Mouse (Mus musculus) midbrain, embryonic 10.5 days (tissue): ENCODE measurements at regions not wholly inside any gene's neighbourhood (a gene's known extent, or its start where the extent isn't known, plus 50 kb on each side); places are given as distances from the start of the nearest gene placed in this dataset.
A peak's percentile ranks its signal among the peaks of the same experiment; 100 is the strongest.

ENCODE experiments used
- DNase-seq: peaks from one replicate; pipeline ENCODE4 v3.0.0-alpha.2; 2017; ENCODE audit warnings: low spot score
- H3K27ac ChIP-seq: fragments of 300-500 bp; sonication (generic); replicated peaks from 2 replicates; pipeline ENCODE4 v1.5.1; 2016; ENCODE audit warnings: mild to moderate bottlenecking
- H3K27me3 ChIP-seq: fragments of 300-500 bp; sonication (generic); 2 replicates; pipeline ENCODE4 v1.6.1; 2016; ENCODE audit warnings: low read depth, mild to moderate bottlenecking; ENCODE audit not compliant: poor library complexity, severe bottlenecking
- H3K36me3 ChIP-seq: fragments of 300-500 bp; sonication (generic); 2 replicates; pipeline ENCODE4 v1.6.1; 2016; ENCODE audit warnings: mild to moderate bottlenecking, moderate library complexity
- H3K4me1 ChIP-seq: fragments of 300-500 bp; sonication (generic); 2 replicates; pipeline ENCODE4 v1.6.1; 2016
- H3K4me3 ChIP-seq: fragments of 300-500 bp; sonication (generic); 2 replicates; pipeline ENCODE4 v1.5.1; 2016; ENCODE audit warnings: mild to moderate bottlenecking, moderate library complexity
- H3K9me3 ChIP-seq: fragments of 300-500 bp; sonication (generic); replicated peaks from 2 replicates; pipeline ENCODE4 v1.6.1; 2016; ENCODE audit warnings: mild to moderate bottlenecking
- WGBS: fragments of 180-500 bp; shearing (Covaris S2); methylation state at CpG from one replicate; pipeline ENCODE4 v1.1.7; 2016; 5-methylcytosine and 5-hydroxymethylcytosine counted together

DNA sequence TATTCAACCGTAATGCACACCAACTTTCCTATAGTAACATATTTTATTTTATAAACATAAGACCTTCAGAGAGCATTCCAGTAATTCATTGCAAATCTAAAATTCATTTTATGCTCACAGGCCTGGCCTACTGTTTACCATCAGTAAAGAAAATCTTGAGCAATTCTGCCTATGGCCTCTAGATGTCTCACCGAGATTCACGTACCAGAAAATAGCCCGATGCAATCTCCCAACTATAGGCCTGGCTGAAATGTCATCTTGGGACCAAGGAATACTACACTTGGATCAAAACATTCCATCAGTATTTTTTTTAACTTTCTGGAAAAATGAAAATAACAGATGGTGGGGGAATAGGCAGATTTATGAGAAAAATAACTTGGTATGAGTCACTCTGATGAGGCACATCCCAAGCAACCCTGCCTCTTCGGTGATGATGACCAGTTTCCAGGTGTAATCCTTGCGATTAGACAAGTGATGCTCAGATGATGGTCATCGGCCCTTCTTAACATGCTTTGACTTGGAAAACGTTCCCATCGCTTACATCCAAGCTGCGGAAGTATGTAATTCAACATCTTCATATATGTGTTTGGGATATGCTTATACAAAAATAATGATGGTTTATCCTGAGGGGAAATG, 439.9 kb downstream of the Nyap2 start:
- no peaks in the 10 kb centered on the region for H3K27me3 ChIP-seq
- no peak for DNase-seq
- no peak overlapping the region for H3K4me3 ChIP-seq
- H3K4me1 ChIP-seq: peaks cover 16% of the 10 kb centered on the region
- no peaks in the 10 kb centered on the region for H3K9me3 ChIP-seq
- 64% methylated on average over 10 of the region's 10 CpGs for WGBS
- no peaks in the 10 kb centered on the region for H3K36me3 ChIP-seq
- H3K27ac ChIP-seq: no peak overlapping the region

GRCm38 (mm10) chr1:81520420-81521273, 443.9 kb downstream of the Nyap2 start:
- no peak for DNase-seq
- Histone ChIP-seq H3K4me1 (peaks cover 20% of the 10 kb centered on the region), H3K36me3 (no peaks in the 10 kb centered on the region), H3K27me3 (no peaks in the 10 kb centered on the region), H3K4me3 (no peak overlapping the region), H3K27ac (peak overlapping the region; percentile 68), H3K9me3 (no peaks in the 10 kb centered on the region)
- WGBS: 74% methylated on average over 9 of the region's 9 CpGs

DNA sequence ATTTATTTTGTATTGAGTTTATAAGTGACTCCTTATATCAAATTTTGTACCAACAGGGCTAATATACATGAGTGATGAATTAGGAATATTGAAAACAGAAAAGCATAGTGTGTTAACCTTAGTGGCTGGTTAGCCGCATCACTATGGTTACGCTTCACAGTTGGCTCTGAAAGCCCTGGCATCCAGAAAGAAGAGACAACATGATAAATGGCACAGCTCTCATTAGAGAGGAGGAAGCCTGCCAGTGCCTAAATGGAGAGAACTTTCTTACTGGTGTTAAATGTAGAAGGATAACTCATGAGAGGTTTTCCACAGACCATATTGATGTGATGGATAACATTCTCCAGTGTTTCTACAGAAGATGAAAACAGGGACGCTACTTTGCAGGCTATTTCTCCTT, 446.2 kb downstream of the Nyap2 start:
- WGBS: 89% methylated on average over 3 of the region's 3 CpGs
- no peak for DNase-seq
- no peak overlapping the region for H3K27ac ChIP-seq

DNA sequence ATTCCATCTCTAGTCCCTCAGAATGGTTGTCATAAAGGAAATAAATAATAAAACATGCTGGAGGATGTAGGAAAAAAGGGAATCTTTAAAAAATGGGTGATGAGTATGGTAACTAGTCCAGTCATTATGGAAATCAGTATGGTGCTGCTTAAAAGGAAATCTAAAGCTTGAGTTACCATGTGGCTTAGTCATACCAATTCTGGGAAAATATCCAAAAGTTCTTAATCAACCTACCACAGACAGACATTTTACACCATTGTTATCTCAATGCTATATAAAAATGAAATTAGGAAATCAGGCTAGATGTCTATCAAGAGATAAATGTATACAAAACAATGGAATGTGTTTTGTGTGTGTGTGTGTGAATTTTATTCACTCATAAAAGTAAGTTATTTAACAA, 449.1 kb downstream of the Nyap2 start:
- Histone ChIP-seq H3K36me3 (no peaks in the 10 kb centered on the region), H3K4me1 (peaks cover 13% of the 10 kb centered on the region), H3K4me3 (no peak overlapping the region), H3K27ac (no peak overlapping the region), H3K27me3 (no peaks in the 10 kb centered on the region), H3K9me3 (no peaks in the 10 kb centered on the region)
- no peak for DNase-seq

More for the DNA sequence above, 446.2 kb downstream of the Nyap2 start:
- Histone ChIP-seq H3K36me3 (no peaks in the 10 kb centered on the region), H3K4me1 (peaks cover 20% of the 10 kb centered on the region), H3K4me3 (no peak overlapping the region), H3K9me3 (no peaks in the 10 kb centered on the region), H3K27me3 (no peaks in the 10 kb centered on the region)

GRCm38 (mm10) chr1:81537836-81538235, 461.1 kb downstream of the Nyap2 start:
- DNase-seq: no peak
- Histone ChIP-seq H3K27me3 (no peaks in the 10 kb centered on the region), H3K4me1 (no peaks in the 10 kb centered on the region), H3K36me3 (no peaks in the 10 kb centered on the region), H3K4me3 (no peak overlapping the region), H3K9me3 (no peaks in the 10 kb centered on the region), H3K27ac (no peak overlapping the region)
- 58% methylated on average over 5 of the region's 5 CpGs for WGBS

DNA sequence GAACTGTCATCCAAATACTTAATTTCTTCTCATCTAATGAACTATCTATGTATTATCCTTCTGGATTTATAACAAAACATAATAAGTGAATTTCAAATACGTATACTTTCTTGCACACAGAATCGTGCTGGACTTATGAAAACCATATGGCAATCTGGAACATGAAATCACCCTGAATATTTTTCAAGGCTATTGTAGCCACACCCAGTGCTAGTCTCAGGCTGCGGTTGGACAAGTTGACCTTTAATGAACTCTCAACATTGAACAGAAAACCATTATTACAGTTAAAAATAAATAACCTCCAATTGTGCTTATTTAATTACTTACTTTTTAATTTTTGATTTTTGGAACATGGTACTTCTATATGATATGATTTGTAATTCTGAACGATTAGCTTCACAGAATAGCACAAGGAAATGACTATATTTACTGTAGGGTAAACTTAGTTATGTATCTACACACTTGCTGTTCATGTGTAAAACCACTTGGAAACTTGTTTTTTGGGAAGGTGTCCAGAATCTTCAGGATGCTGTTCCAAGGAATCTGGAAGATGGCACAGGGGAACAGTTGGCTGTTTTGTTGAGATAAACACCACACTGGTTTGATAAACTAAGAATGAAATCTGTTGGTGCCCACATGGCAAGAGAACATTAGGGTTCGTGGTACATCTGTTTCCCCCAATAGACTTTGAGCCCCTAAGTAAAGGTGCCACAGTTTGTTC, 463.0 kb downstream of the Nyap2 start:
- no peaks in the 10 kb centered on the region for H3K4me1 ChIP-seq
- no peaks in the 10 kb centered on the region for H3K9me3 ChIP-seq
- H3K36me3 ChIP-seq: no peaks in the 10 kb centered on the region
- no peak overlapping the region for H3K27ac ChIP-seq
- H3K4me3 ChIP-seq: no peak overlapping the region
- DNase-seq: no peak
- WGBS: 84% methylated on average over 5 of the region's 5 CpGs
- H3K27me3 ChIP-seq: no peaks in the 10 kb centered on the region

GRCm38 (mm10) chr1:81548906-81549305, 472.2 kb downstream of the Nyap2 start:
- Histone ChIP-seq H3K27me3 (no peaks in the 10 kb centered on the region), H3K27ac (no peak overlapping the region), H3K4me3 (no peak overlapping the region), H3K4me1 (no peaks in the 10 kb centered on the region), H3K36me3 (no peaks in the 10 kb centered on the region), H3K9me3 (no peaks in the 10 kb centered on the region)
- 75% methylated on average over 2 of the region's 2 CpGs for WGBS
- DNase-seq: no peak

DNA sequence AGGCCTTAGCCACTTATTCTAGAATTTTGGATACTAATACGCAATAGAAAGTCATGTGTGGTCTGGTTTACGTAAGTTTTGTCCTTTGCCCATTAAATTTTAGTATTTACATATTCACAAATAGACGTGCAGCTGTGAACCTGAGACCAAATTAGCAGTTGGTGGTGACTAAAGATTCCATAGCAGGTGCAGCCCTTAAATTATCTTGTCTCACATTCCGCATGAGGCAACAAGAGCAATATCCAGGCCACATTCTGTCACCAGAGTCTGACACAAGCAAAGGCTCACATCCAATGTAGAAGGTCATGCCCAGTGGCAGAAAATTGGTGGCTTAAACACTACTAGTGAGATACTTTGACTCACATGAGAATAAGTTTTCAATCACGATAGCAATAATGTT, 473.0 kb downstream of the Nyap2 start:
- no peak for DNase-seq
- WGBS: 89% methylated on average over 5 of the region's 5 CpGs
- Histone ChIP-seq H3K9me3 (no peaks in the 10 kb centered on the region), H3K27me3 (no peaks in the 10 kb centered on the region), H3K4me3 (no peak overlapping the region), H3K4me1 (no peaks in the 10 kb centered on the region), H3K36me3 (no peaks in the 10 kb centered on the region), H3K27ac (no peak overlapping the region)

GRCm38 (mm10) chr1:81552731-81553130, 476.0 kb downstream of the Nyap2 start:
- H3K4me1 ChIP-seq: no peaks in the 10 kb centered on the region
- no peak overlapping the region for H3K27ac ChIP-seq
- H3K4me3 ChIP-seq: no peak overlapping the region
- no peak for DNase-seq
- H3K36me3 ChIP-seq: no peaks in the 10 kb centered on the region
- no peaks in the 10 kb centered on the region for H3K9me3 ChIP-seq
- no peaks in the 10 kb centered on the region for H3K27me3 ChIP-seq
- 84% methylated on average over 3 of the region's 3 CpGs for WGBS

DNA sequence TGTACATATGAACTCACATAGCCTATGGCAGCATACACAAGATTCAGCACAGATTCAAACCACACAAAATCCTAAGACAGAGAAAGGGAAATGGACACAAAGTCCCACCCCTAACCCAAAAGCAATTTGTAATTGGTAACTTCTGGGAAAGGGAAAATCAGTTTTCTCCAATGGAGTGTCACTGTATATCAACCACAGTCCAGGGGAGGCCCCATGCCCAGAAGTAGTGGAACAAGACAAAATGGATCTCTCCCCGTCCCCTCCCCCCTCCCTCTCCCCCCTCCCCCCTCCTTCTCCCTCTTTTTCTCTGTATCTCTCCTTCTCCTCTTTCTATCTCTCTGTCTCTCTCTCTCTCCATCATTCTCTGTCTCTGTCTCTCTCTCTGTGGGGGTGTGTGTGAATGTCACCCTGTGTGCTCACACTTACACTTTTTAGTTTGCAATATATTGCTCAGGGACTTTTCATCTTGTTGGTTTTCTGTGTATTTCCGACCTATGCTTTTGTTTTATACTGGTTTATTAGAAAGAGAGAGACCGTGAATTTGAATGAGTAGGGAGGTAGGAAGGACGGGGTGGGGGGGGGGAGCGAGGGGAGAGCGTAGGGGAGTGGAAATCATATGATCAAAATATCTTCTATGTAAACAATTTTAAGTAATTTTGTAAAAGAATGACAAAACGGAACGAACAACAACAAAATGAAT, 500.4 kb downstream of the Nyap2 start:
- Histone ChIP-seq H3K4me1 (peaks cover 9% of the 10 kb centered on the region), H3K36me3 (no peaks in the 10 kb centered on the region), H3K27me3 (no peaks in the 10 kb centered on the region), H3K9me3 (no peaks in the 10 kb centered on the region), H3K27ac (no peak overlapping the region), H3K4me3 (no peak overlapping the region)
- whole genome bisulfite sequencing: 60% methylated on average over 8 of the region's 8 CpGs
- DNase-seq: no peak

GRCm38 (mm10) chr1:81577665-81578201, 501.0 kb downstream of the Nyap2 start:
- Histone ChIP-seq H3K27me3 (no peaks in the 10 kb centered on the region), H3K4me3 (no peak overlapping the region), H3K27ac (no peak overlapping the region), H3K9me3 (no peaks in the 10 kb centered on the region), H3K36me3 (no peaks in the 10 kb centered on the region), H3K4me1 (peaks cover 9% of the 10 kb centered on the region)
- 40% methylated on average over 9 of the region's 9 CpGs for WGBS
- DNase-seq: no peak

DNA sequence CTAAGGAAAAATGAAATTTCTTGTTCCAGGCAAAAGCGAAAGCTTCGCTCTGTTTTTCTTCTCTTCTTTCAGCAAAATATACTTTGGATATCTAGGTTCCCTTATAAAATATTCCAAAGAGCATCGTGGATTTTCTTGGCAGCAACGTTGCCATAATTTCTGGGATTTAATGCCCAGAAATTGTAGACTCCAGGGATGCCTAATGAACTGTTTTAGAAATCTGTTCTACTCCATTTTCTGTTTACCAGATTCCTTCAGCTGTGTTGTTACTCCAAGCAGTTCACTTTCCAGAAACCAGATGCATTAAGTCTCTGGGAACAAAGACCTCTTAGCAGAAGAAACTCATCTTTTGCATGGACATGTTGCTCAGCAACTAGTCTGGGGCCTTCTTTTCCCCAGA, 504.5 kb downstream of the Nyap2 start:
- Histone ChIP-seq H3K4me3 (no peak overlapping the region), H3K27me3 (no peaks in the 10 kb centered on the region), H3K27ac (no peak overlapping the region), H3K36me3 (no peaks in the 10 kb centered on the region), H3K4me1 (peaks cover 9% of the 10 kb centered on the region), H3K9me3 (no peaks in the 10 kb centered on the region)
- DNase-seq: no peak
- WGBS: 92% methylated on average over 4 of the region's 4 CpGs
